Mouse (Mus musculus) CH12F3 (cell line): Measurements from ENCODE around the gene Sema3g.

ENCODE experiments used
- in situ Hi-C: fragments of 300-500 bp; cut with MboI; formaldehyde crosslinking; loops from 2 replicates; pipeline ENCODE4 v1.14.3; 2020; ENCODE audit warnings: low sequenced_read_pairs

The Sema3g gene

DNA sequence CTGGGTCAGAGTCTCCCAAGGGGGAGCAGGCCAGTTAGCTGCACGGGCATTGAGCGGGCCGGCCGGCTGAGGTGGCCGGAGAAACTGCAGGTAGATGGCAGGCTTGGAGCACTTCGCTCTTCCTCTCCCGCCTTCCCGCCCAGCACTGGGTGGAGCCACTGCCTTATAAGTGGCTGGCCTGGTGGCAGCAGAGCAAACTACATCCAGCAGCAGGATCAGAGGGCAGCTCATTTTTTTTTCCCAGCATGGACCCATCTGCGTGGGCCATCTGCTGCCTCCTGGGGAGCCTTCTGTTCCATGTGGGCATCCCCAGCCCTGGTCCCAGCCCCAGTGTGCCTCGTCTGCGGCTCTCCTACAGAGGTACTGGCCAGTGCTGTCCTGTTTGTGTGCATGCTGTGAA lies at the start of gene Sema3g:
TSS of gene Sema3g (plus strand) at position 195 of the 400 bp plus-strand sequence.
- in situ Hi-C loops: no loop called here

DNA sequence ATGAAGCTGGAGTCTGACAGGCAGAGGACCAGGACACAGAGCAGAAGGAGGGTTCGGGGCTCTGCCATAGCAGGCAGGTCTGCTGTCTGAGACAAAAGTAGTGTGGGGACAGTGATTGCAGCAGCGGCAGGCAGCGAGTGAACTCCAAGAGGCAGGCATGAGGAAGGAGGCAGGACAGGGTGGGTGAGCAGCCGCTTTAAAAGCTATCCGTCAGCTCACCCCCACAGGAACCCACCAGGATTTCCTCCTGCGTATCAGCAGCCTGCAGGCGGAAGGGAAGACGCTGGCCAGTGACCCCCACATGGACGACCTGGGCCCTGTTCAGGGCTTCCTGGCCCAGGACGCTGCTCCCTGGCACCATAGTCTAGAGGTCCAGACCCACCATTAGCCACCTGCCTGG lies 49.2 kb upstream of the Sema3g start, which contains the start of gene Stab1:
TSS of gene Stab1 (minus strand) at position 217 of the 400 bp plus-strand sequence.
- in situ Hi-C loops: no loop called here

DNA sequence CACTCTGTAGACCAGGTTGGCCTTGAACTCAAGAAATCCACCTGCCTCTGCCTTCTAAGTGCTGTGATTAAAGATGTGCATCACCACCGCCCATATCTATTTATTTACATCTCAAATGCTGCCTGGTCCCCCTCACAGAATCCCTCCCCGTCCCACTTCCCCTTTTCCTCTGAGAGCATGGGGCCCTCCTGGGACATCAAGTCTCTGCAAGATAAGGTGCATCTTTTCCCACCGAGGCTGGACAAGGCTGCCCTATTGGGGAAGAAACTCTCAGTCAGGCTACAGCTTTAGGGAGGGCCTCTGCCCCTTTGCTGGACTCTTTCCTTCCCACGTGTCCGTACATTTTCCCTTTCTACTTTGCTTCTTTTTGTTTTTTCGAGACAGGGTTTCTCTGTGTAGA lies 48.2 kb upstream of the Sema3g start:
- in situ Hi-C loops: no loop called here

GRCm38 (mm10) chr14:31170963-31171362 lies 46.7 kb upstream of the Sema3g start:
- in situ Hi-C loops: no loop called here

GRCm38 (mm10) chr14:31171386-31171785 lies 46.3 kb upstream of the Sema3g start:
- in situ Hi-C loops: no loop called here

DNA sequence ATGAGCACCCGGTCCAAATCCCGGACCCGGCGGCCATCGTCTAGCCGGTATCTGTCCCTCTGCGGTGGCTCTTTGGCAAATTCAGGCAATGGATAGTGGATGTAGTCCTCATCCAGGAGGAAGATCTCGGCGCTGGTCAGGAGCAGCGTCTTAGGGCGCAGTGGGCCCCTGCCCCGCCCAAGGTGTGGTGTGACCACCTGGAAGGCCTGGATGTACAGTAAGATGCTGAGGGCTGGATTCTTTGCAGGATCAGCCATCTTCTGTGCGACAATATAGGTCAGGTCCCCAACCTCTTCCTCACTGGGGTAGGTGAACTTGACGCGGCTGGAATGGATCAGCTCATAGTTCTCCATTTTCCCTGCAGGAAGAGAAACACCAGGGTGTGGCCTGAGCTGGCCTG lies 45.8 kb upstream of the Sema3g start:
- in situ Hi-C loops: no loop called here

DNA sequence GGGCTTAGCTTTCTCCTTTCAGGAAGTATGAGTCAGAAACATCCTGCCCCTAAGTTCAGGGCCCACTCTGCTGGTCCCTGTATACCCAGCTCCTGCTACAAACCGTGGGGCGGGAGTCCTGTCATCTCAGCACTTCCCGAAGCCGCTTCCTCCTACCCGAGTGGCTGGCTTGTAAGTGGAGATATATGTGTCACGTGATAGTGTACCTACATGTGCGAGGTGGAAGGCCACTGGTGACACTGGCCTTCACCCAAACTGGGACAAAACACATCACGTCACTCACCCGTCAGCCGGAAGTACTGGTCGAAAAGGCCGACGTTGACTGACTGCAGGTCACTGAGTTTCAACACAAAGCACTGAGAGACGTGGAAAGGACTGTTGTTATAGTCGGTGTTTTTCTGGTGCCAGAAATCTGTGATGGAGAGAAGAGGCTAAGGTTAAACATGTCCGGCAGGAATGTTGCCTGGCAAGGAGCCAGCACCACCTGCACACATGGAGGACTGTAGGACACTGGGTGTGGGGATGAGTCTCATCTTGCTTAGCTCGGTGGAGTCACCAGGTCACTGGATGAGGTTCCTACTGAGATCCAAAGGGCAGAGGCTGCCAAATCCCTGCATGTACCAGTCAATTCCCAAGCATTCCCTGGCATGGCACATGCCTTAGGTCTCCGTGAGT lies 44.7 kb upstream of the Sema3g start:
- in situ Hi-C loops: no loop called here

DNA sequence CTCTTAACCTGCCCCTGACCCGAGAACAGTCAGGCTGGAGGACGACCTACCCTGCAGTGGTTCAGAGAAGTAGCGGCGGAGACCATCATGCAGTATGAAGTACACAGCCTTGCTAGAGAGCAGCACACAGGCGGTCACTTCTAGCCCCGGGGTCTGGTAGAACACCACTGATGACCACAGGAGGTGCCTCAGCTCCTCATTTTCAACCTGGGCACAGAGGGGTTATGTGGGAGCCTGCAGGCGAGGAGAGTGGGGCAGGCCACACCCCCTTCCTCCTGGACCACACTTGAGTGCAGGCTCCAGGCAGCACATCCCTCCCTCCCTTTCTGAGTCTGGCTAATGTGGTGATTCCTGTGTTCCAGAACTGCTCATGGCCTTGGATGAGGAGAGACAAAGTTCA lies 44.1 kb upstream of the Sema3g start:
- in situ Hi-C loops: no loop called here

DNA sequence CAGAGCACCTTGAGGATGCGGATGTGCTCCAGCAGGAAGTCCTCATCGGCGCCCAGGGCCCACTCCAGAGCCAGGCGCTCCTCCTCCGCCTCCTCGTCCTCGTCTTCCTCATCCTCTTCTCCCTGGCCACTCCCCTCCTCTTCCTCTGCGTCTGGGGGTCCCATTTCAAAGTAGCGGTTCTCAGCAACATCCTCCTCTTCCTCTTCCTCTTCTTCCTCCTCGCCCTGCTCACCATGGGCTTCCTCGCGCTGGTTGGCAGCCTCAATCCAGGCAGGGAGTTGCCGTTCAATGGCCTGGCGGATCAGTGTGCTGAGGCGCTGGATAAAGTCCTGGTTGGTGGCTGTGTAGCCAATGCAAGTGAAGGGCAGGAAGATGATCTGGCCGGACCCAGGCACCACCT lies 40.4 kb upstream of the Sema3g start:
- in situ Hi-C loops: no loop called here

GRCm38 (mm10) chr14:31177715-31178114 lies 39.9 kb upstream of the Sema3g start:
- in situ Hi-C loops: no loop called here

- in situ Hi-C loops: no loop called here
Measured at GRCm38 (mm10) chr14:31179677-31180365, 37.8 kb upstream of the Sema3g start.

DNA sequence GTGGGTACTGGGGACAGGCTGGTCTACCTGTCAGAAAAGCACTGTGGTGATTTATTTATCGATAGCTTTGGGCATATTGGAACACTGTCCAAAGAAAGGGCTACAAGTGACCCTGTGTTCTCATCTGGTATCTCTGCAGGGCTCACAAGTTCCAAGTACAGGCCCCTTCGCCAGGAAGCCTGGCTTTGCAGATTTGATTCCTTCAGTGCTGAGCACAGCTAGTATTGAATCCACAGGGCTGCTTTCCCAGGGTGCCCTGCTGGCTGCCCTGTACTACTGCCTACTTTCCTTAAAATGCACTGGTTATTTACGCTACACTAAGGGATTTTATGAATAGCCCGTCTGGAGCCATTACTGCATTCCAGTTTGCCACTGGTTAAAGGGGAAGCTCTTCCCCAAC lies 36.1 kb upstream of the Sema3g start:
- in situ Hi-C loops: no loop called here

DNA sequence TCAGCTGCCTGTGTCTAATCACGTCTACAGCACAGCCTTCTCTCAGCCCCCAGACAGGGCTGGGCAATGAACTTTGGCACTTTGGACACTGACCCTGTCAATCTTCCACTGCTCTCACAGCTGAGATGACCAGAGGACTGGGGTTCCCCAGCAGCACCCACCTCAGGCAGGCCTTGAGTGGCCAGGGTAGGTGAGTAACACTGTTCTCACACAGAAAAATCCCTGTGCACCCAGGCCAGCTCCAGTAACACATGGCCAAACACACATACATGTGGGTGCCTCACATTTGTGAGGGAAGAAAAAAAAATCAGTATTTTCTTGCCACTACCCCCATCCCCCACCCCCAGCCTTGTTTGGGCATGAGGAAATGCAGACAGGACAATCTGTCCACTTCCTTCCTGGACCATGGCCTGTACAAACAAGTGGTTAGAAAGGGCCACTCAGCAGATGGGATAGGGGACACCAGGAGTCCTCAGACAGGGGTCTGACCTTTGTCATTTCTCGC lies 34.8 kb upstream of the Sema3g start:
- in situ Hi-C loops: no loop called here

- in situ Hi-C loops: no loop called here
Measured at GRCm38 (mm10) chr14:31183541-31183940, 34.1 kb upstream of the Sema3g start.

- in situ Hi-C loops: no loop called here
Measured at GRCm38 (mm10) chr14:31184195-31184594, 33.5 kb upstream of the Sema3g start.

DNA sequence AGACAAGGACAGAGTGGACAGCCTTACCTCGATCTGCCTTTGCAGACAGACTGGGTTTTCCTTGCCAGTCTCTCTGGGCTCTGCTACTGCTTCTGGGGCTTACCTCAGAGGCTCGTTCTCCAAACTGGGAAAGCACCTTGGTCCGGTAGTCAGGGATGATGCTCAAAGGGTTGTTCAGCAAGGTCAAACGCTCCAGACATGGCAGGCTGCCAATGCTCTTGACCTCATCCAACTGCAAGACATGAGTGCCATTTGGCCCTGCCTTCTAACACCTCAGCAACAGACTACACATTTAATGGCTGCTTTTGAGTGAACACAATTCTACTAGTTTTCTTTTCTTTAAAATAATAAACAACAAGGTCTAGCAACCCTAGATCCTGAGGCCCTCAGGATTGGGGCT lies 31.0 kb upstream of the Sema3g start:
- in situ Hi-C loops: no loop called here

- in situ Hi-C loops: no loop called here
Measured at GRCm38 (mm10) chr14:31188771-31189181, 28.9 kb upstream of the Sema3g start.

GRCm38 (mm10) chr14:31189348-31189747 lies 28.3 kb upstream of the Sema3g start:
- in situ Hi-C loops: no loop called here

DNA sequence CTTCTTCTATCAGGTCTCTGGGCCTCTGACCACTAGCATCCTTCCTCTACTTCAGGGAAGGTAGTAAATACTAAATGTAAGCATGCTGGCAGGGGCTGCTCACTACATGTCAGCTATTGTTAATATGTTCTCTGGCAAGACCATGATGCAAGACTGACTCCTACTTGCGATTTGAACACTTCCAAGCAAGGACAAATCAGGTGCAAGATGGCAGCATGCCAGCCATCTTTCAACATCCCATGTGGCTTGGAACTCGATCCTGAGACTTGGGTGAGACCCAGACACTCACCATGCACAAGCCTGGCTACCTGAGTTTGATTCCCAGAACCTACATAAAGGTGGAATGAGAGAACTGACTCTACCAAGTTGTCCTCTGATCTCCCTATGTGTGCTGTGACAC lies 25.7 kb upstream of the Sema3g start:
- in situ Hi-C loops: no loop called here

GRCm38 (mm10) chr14:31193791-31194190 lies 23.9 kb upstream of the Sema3g start:
- in situ Hi-C loops: no loop called here

- in situ Hi-C loops: no loop called here
Measured at GRCm38 (mm10) chr14:31194441-31194840, 23.2 kb upstream of the Sema3g start.

GRCm38 (mm10) chr14:31194891-31195513 lies 22.7 kb upstream of the Sema3g start:
- in situ Hi-C loops: no loop called here
